Mouse (Mus musculus) liver, embryonic 14.5 days (tissue): Measurements from ENCODE around the gene Tmem51.

ENCODE experiments used
- CTCF ChIP-seq: IDR thresholded peaks from 2 replicates; pipeline ENCODE4 v1.5.1; 2016; ENCODE audit warnings: antibody characterized with exemption, low read depth, control low read depth
- EP300 ChIP-seq: IDR thresholded peaks from 2 replicates; pipeline ENCODE4 v1.6.1; 2016; ENCODE audit warnings: antibody characterized with exemption, low read depth

- TF ChIP-seq CTCF: no peak
- no peak for TF ChIP-seq EP300
These were observed 3.0 kb downstream of the Tmem51 start for GRCm38 (mm10) chr4:142080901-142081630.
